Mouse (Mus musculus) kidney, embryonic 16.5 days (tissue): ENCODE data around the gene Msx3. TPM values are rescaled to one million over a fixed set of nuclear protein-coding genes. Genes with fewer than 3 reads are reported as not detected.
A peak's percentile ranks its signal among the peaks of the same experiment; 100 is the strongest.

Experiments
- ATAC-seq: fragments of 200-750 bp; cut with Nextera tagmentation; 2 replicates; pipeline ENCODE4 v1.8.0; 2017; ENCODE audit warnings: moderate TSS enrichment; ENCODE audit not compliant: low FRiP score, low TSS enrichment
- H3K27ac ChIP-seq: fragments of 300-500 bp; sonication (generic); 2 replicates; pipeline ENCODE4 v1.5.1; 2014; ENCODE audit warnings: low read length
- H3K27me3 ChIP-seq: fragments of 300-500 bp; sonication (generic); 2 replicates; pipeline ENCODE4 v1.6.1; 2014; ENCODE audit warnings: low read length, control low read depth, mixed read lengths; ENCODE audit not compliant: insufficient read depth
- H3K36me3 ChIP-seq: fragments of 300-500 bp; sonication (generic); 2 replicates; pipeline ENCODE4 v1.6.1; 2014; ENCODE audit warnings: low read length, control low read depth, mixed read lengths; ENCODE audit not compliant: insufficient read depth
- H3K4me1 ChIP-seq: fragments of 300-500 bp; sonication (generic); 2 replicates; pipeline ENCODE4 v1.6.1; 2014; ENCODE audit warnings: low read length, control low read depth, mixed read lengths; ENCODE audit not compliant: insufficient read depth
- H3K4me2 ChIP-seq: fragments of 300-500 bp; sonication (generic); replicated peaks from 2 replicates; pipeline ENCODE4 v1.6.1; 2014; ENCODE audit warnings: low read depth, low read length
- H3K4me3 ChIP-seq: fragments of 300-500 bp; sonication (generic); 2 replicates; pipeline ENCODE4 v1.5.1; 2014; ENCODE audit warnings: mild to moderate bottlenecking, low read length
- H3K9ac ChIP-seq: fragments of 300-500 bp; sonication (generic); replicated peaks from 2 replicates; pipeline ENCODE4 v1.6.1; 2014; ENCODE audit warnings: low read length
- H3K9me3 ChIP-seq: fragments of 300-500 bp; sonication (generic); 2 replicates; pipeline ENCODE4 v1.6.1; 2016; ENCODE audit warnings: low read length, control low read depth
- WGBS: fragments of 180-500 bp; shearing (Covaris S2); extraction: QIAGEN DNeasy Blood & Tissue Kit; methylation state at CpG from one replicate; pipeline ENCODE4 v1.1.7; 2014; 5-methylcytosine and 5-hydroxymethylcytosine counted together
- polyA plus RNA-seq: library from polyadenylated mRNA; unstranded; fragments of >200 nt; fragmentation: Nextera tagmentation; extraction: Ambion mirVana; gene quantifications from 2 replicates; pipeline ENCODE4 v1.2.1, GENCODE M21; 2015

Gene Msx3
- polyA plus RNA-seq, 1 experiment from 2014 or later = not detected

DNA sequence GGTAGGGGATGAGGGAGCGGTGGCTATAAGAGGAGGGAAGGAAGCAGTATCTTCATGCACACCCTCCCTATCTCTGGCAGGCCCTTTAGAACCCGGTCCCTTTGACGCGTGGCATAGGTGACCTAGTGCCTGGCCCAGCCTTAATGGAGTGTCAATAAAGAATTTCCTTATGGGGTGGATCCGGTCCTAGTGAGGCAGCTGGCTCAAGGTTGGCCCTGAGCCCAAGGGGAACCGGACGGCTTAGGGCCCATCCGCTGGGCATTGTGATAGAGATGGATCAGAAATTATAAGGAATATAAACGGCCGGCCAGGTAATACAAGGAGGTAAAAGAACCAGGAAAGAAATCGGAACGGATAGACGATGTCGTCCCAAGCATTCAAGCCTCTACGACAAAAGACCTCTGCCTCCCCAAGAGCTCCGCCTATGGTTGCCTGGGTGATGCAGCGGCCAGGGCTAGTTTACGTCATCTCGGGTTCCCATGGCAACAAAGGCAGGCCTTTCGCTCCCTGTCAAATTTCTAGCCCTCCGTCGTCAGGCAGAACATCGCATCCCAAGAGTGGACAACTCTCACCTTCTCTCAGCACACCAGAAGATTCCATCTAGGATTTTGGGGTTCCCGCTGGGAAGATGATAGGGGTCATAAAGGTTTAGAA, 31.7 kb upstream of the Msx3 start:
- no peak overlapping the region for H3K9ac ChIP-seq
- peak; percentile 46; the same call in 1 of the 2 replicates for ATAC-seq
- WGBS = 4% methylated on average over 24 of the region's 24 CpGs

DNA sequence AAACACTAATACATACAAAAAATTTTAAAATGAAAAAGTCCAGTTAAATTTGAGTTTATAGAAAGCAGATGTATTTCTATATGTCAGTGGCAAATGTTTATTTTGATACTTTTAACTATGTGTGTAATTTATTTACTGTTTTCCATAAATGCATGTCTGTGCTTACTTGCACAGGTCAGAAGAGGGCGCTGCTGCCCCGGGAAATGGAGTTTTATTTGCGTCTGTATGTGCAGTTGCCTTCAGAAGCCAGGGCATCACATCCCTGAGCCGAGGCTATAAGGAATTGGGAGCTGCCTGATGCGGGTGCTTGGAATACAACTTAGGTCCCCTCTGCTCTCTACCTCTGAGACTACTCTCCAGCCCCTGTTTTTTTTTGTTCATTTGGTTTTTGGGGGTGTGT, 29.8 kb upstream of the Msx3 start:
- no peak overlapping the region for H3K4me3 ChIP-seq
- H3K9ac ChIP-seq = no peak overlapping the region
- H3K36me3 ChIP-seq = no peaks in the 10 kb centered on the region
- H3K4me2 ChIP-seq = no peak overlapping the region
- no peaks in the 10 kb centered on the region for H3K9me3 ChIP-seq
- no peak for ATAC-seq
- H3K27me3 ChIP-seq = peaks cover 37% of the 10 kb centered on the region
- H3K4me1 ChIP-seq = peaks cover 4% of the 10 kb centered on the region; the same call in 1 of the 2 replicates
- H3K27ac ChIP-seq = no peak overlapping the region
- WGBS = 6% methylated on average over 5 of the region's 5 CpGs

More for the DNA sequence above, 31.7 kb upstream of the Msx3 start:
- Histone ChIP-seq H3K27ac (no peak overlapping the region), H3K4me3 (peak overlapping the region; percentile 27; the same call in 1 of the 2 replicates), H3K9me3 (no peaks in the 10 kb centered on the region), H3K4me2 (peak overlapping the region; percentile 40), H3K27me3 (peaks cover 37% of the 10 kb centered on the region), H3K4me1 (peaks cover 4% of the 10 kb centered on the region; the same call in 1 of the 2 replicates), H3K36me3 (no peaks in the 10 kb centered on the region)

DNA sequence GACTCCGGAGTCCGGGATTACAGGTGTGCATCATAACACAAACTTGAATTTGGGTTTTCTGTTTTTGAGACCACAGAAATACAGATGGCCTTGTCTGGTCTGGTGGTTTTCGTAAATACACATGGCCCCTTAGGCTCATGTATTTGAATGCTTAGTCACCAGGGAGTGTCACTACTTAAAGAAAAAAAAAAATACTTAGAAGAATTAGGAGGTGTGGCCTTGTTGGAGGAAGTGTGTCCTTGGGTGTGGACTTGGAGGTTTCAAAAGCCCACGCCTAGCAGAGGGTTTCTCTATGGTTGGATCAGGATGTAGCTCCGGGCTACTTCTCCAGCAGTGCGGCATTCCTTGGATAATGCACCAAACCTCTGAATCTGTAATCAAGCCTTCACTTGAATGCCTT, 28.8 kb upstream of the Msx3 start:
- H3K9ac ChIP-seq = no peak overlapping the region
- H3K36me3 ChIP-seq = no peaks in the 10 kb centered on the region
- WGBS = 77% methylated on average over 6 of the region's 6 CpGs
- no peak overlapping the region for H3K4me3 ChIP-seq
- no peak for ATAC-seq
- H3K4me2 ChIP-seq = no peak overlapping the region
- peaks cover 37% of the 10 kb centered on the region for H3K27me3 ChIP-seq
- no peak overlapping the region for H3K27ac ChIP-seq
- no peaks in the 10 kb centered on the region for H3K9me3 ChIP-seq
- peaks cover 4% of the 10 kb centered on the region; the same call in 1 of the 2 replicates for H3K4me1 ChIP-seq

DNA sequence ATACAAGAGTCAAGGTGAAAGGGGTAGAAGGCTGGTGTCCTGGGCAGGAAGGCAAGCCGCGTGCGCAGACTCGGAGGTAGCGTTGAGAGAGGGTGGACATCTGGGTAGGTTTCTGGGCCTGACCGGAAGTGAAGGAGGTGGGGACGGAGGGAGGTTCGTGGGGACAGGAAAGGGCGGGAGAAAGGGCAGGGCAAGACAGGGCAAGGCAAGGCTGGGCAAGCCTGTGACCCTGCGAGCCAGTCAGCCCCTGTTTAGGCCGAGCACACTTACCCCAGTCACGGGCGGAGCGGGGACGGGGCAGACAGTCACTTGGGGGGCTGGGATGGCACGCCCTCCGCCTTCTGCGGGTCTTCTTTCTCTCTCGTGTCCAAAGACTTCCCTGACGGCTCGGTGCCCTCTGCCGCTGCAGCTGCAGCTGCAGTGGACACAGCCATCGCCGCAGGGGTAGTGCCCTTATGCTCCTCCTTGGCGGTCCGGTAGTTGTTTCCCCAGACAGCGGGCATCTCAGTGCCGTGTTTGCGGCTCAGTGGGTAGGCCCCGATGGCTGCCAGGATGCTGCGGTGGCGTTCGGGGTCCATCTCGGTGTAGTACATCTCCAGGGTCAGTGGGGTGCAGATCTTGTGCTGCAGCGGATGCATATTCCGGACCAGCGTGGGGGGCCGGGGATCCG, 21.3 kb upstream of the Msx3 start:
- H3K9ac ChIP-seq = peak overlapping the region; percentile 65
- 0 out of 2 replicates have a peak, but pooled peaks cover 2% of the 10 kb centered on the region for H3K4me1 ChIP-seq
- no peaks in the 10 kb centered on the region for H3K36me3 ChIP-seq
- WGBS = 34% methylated on average over 34 of the region's 39 CpGs
- no peaks in the 10 kb centered on the region for H3K27me3 ChIP-seq
- peak overlapping the region; percentile 56 for H3K4me2 ChIP-seq
- peak overlapping the region; percentile 40 for H3K4me3 ChIP-seq
- H3K9me3 ChIP-seq = no peaks in the 10 kb centered on the region
- peak; percentile 61; the same call in 1 of the 2 replicates for ATAC-seq
- no peak overlapping the region for H3K27ac ChIP-seq

DNA sequence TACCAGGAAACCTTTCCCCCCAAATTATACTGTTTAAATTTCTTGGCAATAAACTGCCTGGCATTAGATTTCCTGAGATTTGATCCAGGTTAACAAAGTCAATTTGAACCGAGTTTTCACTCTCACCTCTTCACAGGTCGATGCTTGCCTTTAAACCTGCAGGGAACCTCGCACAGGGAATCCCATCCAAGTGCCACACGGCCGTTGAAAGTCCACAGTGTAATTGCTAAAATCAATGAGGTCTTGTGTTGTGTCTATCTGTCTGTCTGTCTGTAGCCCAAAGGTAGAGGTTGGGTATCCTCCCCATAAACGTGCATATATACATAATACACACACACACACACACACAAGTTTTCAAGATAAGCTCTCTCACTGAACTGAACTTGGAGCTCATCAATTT, 18.5 kb upstream of the Msx3 start:
- 64% methylated on average over 6 of the region's 6 CpGs for WGBS
- H3K4me2 ChIP-seq = no peak overlapping the region
- no peaks in the 10 kb centered on the region for H3K36me3 ChIP-seq
- H3K4me3 ChIP-seq = no peak overlapping the region
- H3K9ac ChIP-seq = no peak overlapping the region
- H3K27ac ChIP-seq = no peak overlapping the region
- no peak for ATAC-seq
- H3K4me1 ChIP-seq = 0 out of 2 replicates have a peak, but pooled peaks cover 2% of the 10 kb centered on the region
- no peaks in the 10 kb centered on the region for H3K9me3 ChIP-seq
- H3K27me3 ChIP-seq = peaks cover 18% of the 10 kb centered on the region

DNA sequence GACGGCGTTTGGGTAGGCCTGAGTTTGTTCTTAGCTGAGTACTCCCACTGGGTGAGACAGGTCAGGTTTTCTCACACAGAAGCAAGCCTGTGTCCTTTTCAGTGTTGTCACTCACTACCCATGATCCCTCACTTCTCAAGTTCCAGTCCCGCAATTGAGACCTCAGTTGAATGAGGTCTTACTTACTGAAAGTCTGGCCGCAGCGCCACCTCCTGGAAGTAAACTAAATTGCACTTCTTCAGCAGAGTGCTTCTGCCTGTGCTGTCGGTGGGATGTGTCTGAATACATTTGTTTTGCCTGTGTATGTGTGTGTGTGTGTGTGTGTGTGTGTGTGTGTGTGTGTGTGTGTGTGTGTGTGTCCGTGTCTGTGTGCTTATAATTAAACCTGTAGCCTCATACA, 14.2 kb upstream of the Msx3 start:
- Histone ChIP-seq H3K9me3 (no peaks in the 10 kb centered on the region), H3K36me3 (no peaks in the 10 kb centered on the region), H3K4me2 (no peak overlapping the region), H3K9ac (no peak overlapping the region), H3K27ac (no peak overlapping the region), H3K4me3 (no peak overlapping the region), H3K27me3 (peaks cover 59% of the 10 kb centered on the region), H3K4me1 (peaks cover 15% of the 10 kb centered on the region)
- no peak for ATAC-seq
- WGBS = 25% methylated on average over 7 of the region's 7 CpGs

DNA sequence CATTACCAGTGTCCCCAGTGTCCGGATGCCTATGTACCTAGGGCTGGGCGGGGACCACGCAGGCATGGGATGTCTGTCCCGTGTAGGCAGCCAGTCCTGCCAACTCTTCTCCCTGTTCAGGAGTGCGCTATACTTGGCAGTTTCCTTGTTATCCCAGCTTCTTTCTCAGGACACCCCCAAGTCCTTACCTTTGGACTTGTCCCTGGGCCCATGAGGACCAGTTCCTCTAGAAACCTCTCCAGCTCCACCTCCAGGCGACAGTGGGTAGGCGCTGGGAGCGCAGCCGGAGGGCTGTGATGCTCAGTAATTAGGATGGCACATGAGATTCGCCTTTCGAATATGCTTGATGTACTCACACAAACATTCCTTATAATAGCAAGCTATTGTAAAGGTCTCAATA, 13.4 kb upstream of the Msx3 start:
- Histone ChIP-seq H3K27ac (no peak overlapping the region), H3K27me3 (peaks cover 66% of the 10 kb centered on the region), H3K4me1 (peaks cover 21% of the 10 kb centered on the region), H3K4me2 (no peak overlapping the region), H3K9me3 (no peaks in the 10 kb centered on the region), H3K4me3 (no peak overlapping the region), H3K9ac (no peak overlapping the region), H3K36me3 (no peaks in the 10 kb centered on the region)
- ATAC-seq = peak; percentile 24
- 21% methylated on average over 11 of the region's 11 CpGs for WGBS

DNA sequence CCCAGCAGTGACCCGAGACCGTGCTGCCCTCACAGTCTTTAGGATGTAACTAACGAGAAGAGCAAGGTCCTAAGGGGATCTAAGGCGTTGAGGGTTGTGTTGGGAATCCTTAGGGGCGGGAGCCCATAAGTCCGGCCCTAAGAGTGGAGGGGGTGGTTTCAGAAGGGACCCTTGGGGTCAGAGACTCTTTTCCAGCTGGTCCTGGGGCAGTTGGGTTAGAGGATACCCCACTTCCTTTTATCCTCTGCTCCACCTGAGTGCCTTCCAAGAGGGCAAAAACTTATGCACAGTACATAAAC, 12.9 kb upstream of the Msx3 start:
- peaks cover 21% of the 10 kb centered on the region for H3K4me1 ChIP-seq
- H3K9ac ChIP-seq = peak overlapping the region; percentile 40; the same call in 1 of the 2 replicates
- H3K27me3 ChIP-seq = peaks cover 72% of the 10 kb centered on the region
- H3K9me3 ChIP-seq = no peaks in the 10 kb centered on the region
- peak overlapping the region; percentile 38 for H3K4me3 ChIP-seq
- no peaks in the 10 kb centered on the region for H3K36me3 ChIP-seq
- H3K4me2 ChIP-seq = peak overlapping the region; percentile 70
- 1% methylated on average over 6 of the region's 6 CpGs for WGBS
- peak; percentile 5; the same call in 1 of the 2 replicates for ATAC-seq
- H3K27ac ChIP-seq = no peak overlapping the region

DNA sequence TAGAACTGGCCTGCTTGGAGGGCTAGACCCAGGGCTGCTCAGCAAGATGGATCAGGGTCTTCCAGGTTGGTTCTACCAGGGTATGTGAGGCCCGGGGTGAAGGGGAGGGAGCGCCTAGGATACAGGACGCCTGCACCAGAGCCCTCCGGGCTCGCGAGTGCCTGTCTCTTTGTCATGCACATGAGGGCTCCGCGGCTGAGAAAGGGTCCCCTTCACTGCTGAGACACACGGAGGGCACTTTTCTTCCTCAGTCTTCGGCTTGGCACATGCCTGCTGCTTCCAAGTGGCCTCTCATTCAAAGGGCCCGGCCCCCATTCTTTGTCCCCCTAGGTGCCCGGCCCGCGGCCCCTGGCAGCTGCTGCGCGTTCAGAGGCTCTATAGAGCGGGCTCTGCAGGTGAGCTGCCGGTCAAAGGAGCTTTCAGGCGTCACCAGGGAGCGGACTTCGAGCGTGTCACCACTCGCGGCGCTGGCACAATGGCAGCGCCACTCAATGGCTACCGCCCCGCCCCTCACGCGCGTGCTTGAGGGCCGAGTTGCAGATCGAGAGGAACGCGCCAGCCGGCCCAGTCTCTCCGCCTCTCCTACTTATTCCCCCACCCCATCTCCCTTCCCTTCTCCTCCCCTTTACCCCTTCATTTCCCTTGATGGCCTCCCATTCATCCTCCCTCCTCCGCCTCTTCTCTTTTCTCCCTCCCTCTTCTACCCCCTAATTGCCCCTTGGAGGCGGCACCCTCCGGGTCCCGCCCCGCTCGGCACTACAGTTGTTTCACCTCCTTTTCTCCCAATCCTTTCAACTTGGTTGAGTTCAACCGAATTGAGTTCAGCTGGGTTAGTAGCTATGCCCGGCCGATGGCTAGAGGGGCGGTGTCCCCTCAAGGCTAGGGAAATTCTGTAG, 12.3 kb upstream of the Msx3 start:
- H3K4me3 ChIP-seq = peak overlapping the region; percentile 38
- peaks cover 78% of the 10 kb centered on the region for H3K27me3 ChIP-seq
- H3K9ac ChIP-seq = peak overlapping the region; percentile 40
- WGBS = under 1% methylated on average over 47 of the region's 47 CpGs
- ATAC-seq = peak; percentile 13; the same call in 1 of the 2 replicates
- peaks cover 21% of the 10 kb centered on the region for H3K4me1 ChIP-seq
- H3K9me3 ChIP-seq = no peaks in the 10 kb centered on the region
- peak overlapping the region; percentile 70 for H3K4me2 ChIP-seq
- no peaks in the 10 kb centered on the region for H3K36me3 ChIP-seq
- no peak overlapping the region for H3K27ac ChIP-seq
